Mouse (Mus musculus): Measurements from ENCODE around the gene 1700029P11Rik. TPM values are rescaled to one million over a fixed set of nuclear protein-coding genes. Genes with fewer than 3 reads are reported as not detected.

Gene 1700029P11Rik
- polyA plus RNA-seq, 1 experiment from 2014 or later, result not detected

DNA sequence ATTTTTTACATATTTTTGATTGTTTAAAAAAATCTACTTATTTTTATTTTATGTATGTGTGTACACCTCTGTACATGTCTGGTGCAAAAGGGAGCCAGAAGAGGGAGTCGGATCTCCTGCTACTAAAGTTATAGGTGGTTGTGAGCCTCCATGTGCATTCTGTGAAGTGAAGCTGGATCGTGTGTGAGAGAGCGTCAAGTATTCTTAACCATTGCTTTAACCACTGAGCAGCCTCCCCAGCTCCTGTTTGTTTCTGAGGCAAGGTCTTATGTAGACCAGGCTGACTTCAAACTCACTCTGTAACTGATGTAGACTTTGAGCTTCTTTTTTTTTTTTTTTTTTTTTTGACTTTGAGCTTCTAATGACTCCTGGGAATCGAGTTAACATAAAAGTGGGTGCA lies 37.1 kb downstream of the 1700029P11Rik start:
- no peak for ATAC-seq (ENCODE audit: low FRiP score, low read depth)
- Histone ChIP-seq H3K9ac (no peak overlapping the region), H3K36me3 (peaks cover 19% of the 10 kb centered on the region)

GRCm38 (mm10) chr15:82019288-82019687 lies 38.9 kb downstream of the 1700029P11Rik start:
- H3K4me2 ChIP-seq (replicated peaks), result no peak overlapping the region
- no peak for ATAC-seq (ENCODE audit: low FRiP score, low read depth)
- no peak overlapping the region for H3K27ac ChIP-seq
- no peak overlapping the region for H3K4me3 ChIP-seq
- H3K36me3 ChIP-seq, result peaks cover 37% of the 10 kb centered on the region
- no peaks in the 10 kb centered on the region for H3K27me3 ChIP-seq (replicated peaks)
- H3K4me1 ChIP-seq, result peaks cover 13% of the 10 kb centered on the region
- no peaks in the 10 kb centered on the region for H3K9me3 ChIP-seq
- 89% methylated on average over 3 of the region's 3 CpGs for WGBS
- no peak overlapping the region for H3K9ac ChIP-seq

More for the DNA sequence above, 37.1 kb downstream of the 1700029P11Rik start:
- H3K9me3 ChIP-seq, result no peaks in the 10 kb centered on the region
- no peak overlapping the region for H3K27ac ChIP-seq
- no peaks in the 10 kb centered on the region for H3K27me3 ChIP-seq (replicated peaks)
- no peak overlapping the region for H3K4me2 ChIP-seq (replicated peaks)
- 81% methylated on average over 4 of the region's 4 CpGs for WGBS
- peaks cover 13% of the 10 kb centered on the region for H3K4me1 ChIP-seq
- no peak overlapping the region for H3K4me3 ChIP-seq

- H3K9ac ChIP-seq, result no peak overlapping the region
- H3K27ac ChIP-seq, result no peak overlapping the region
- no peaks in the 10 kb centered on the region for H3K27me3 ChIP-seq (replicated peaks)
- peaks cover 68% of the 10 kb centered on the region for H3K36me3 ChIP-seq
- ATAC-seq (ENCODE audit: low FRiP score, low read depth), result no peak
- no peak overlapping the region for H3K4me3 ChIP-seq
- 92% methylated on average over 13 of the region's 13 CpGs for WGBS
- no peaks in the 10 kb centered on the region for H3K4me1 ChIP-seq
- H3K4me2 ChIP-seq (replicated peaks), result no peak overlapping the region
- no peaks in the 10 kb centered on the region for H3K9me3 ChIP-seq
Measured at GRCm38 (mm10) chr15:82022535-82023088, 42.3 kb downstream of the 1700029P11Rik start.

DNA sequence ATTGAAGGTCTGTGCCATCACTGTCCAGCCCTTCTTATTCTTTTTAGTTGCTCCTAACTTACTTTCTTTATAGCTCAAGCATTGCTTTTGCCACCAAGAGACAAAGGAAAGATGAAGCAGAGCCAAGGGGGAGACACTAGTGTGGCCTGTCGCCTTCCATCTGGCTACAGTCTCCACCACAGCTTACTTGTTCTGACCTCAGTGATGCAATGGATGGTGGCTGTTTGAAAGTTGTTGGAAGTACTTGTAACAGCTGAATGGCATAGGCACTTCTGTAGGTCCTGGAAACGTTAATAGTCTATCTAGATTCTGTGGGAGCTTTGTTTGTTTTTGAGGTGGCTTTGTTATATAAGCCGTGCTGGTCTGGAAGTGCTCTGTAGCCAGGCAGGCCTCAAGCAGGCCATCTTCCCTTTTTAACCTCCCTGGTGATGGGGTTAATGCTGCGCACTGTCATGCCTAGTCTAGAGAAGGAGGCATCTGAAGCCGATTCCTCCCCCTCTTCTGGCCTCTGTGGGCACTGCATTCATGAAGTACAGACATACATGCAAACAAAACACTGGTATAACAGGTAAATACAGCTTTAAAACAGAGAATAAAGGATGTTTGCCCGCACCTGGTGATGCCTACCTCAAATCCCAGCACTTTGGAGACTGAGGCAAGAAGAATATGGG lies 43.8 kb downstream of the 1700029P11Rik start:
- no peak overlapping the region for H3K4me3 ChIP-seq
- peaks cover 79% of the 10 kb centered on the region for H3K36me3 ChIP-seq
- H3K4me2 ChIP-seq (replicated peaks), result no peak overlapping the region
- no peaks in the 10 kb centered on the region for H3K9me3 ChIP-seq
- H3K9ac ChIP-seq, result no peak overlapping the region
- H3K4me1 ChIP-seq, result no peaks in the 10 kb centered on the region
- H3K27ac ChIP-seq, result no peak overlapping the region
- 93% methylated on average over 6 of the region's 6 CpGs for WGBS
- ATAC-seq (ENCODE audit: low FRiP score, low read depth), result no peak
- H3K27me3 ChIP-seq (replicated peaks), result no peaks in the 10 kb centered on the region

DNA sequence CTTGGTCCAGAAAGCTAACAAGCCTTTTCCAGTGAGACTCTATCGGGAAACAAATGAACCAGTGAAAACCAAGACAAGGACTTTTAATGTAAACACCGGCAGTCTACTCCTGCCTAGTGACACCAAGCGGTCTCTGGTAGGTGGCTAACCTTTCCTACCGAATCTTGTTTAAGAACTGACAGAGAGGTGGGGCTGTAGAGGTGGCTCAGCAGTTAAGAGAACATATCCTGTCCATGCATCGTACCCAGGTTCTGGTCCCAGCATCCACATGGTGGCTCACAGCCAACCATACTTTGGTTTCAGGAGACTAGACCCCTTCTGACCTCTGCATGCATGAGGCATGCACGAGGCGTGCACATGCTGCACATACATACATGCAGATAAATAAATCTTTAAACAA lies 46.9 kb downstream of the 1700029P11Rik start:
- Histone ChIP-seq H3K27me3 (replicated peaks) (no peaks in the 10 kb centered on the region), H3K36me3 (peaks cover 94% of the 10 kb centered on the region)
- WGBS, result 94% methylated on average over 7 of the region's 7 CpGs

GRCm38 (mm10) chr15:82027726-82028125 lies 47.4 kb downstream of the 1700029P11Rik start:
- H3K4me2 ChIP-seq (replicated peaks), result no peak overlapping the region
- no peak for ATAC-seq (ENCODE audit: low FRiP score, low read depth)
- H3K4me3 ChIP-seq, result no peak overlapping the region
- no peak overlapping the region for H3K9ac ChIP-seq
- H3K36me3 ChIP-seq, result peaks cover 93% of the 10 kb centered on the region
- no peak overlapping the region for H3K27ac ChIP-seq
- WGBS, result 90% methylated on average over 7 of the region's 7 CpGs
- H3K27me3 ChIP-seq (replicated peaks), result no peaks in the 10 kb centered on the region
- no peaks in the 10 kb centered on the region for H3K9me3 ChIP-seq
- no peaks in the 10 kb centered on the region for H3K4me1 ChIP-seq

More for the DNA sequence above, 46.9 kb downstream of the 1700029P11Rik start:
- ATAC-seq (ENCODE audit: low FRiP score, low read depth), result no peak
- H3K4me3 ChIP-seq, result no peak overlapping the region
- H3K27ac ChIP-seq, result no peak overlapping the region
- no peak overlapping the region for H3K9ac ChIP-seq
- no peaks in the 10 kb centered on the region for H3K9me3 ChIP-seq
- no peaks in the 10 kb centered on the region for H3K4me1 ChIP-seq
- H3K4me2 ChIP-seq (replicated peaks), result no peak overlapping the region

Other genes with a start within 250 kb of the 1700029P11Rik start
- 40.3 and 48.3 TPM in 2 replicates for gene Zc3h7b, start 235.5 kb upstream of the 1700029P11Rik start, polyA plus RNA-seq (2016; fragmentation: Nextera tagmentation; extraction: Ambion mirVana)
- gene Rangap1, start 235.0 kb upstream of the 1700029P11Rik start, polyA plus RNA-seq (2016; fragmentation: Nextera tagmentation; extraction: Ambion mirVana), result 134 and 140 TPM in 2 replicates
- gene Tef, start 178.1 kb upstream of the 1700029P11Rik start, polyA plus RNA-seq (2016; fragmentation: Nextera tagmentation; extraction: Ambion mirVana), result 23.2 and 24.9 TPM in 2 replicates
- gene Tob2, start 121.7 kb upstream of the 1700029P11Rik start, polyA plus RNA-seq (2016; fragmentation: Nextera tagmentation; extraction: Ambion mirVana), result 21.6 and 21.7 TPM in 2 replicates
- 123 and 126 TPM in 2 replicates for gene Phf5a, start 108.6 kb upstream of the 1700029P11Rik start, polyA plus RNA-seq (2016; fragmentation: Nextera tagmentation; extraction: Ambion mirVana)
- 213 TPM in 2 replicates for gene Aco2, start 108.2 kb upstream of the 1700029P11Rik start, polyA plus RNA-seq (2016; fragmentation: Nextera tagmentation; extraction: Ambion mirVana)
- gene Polr3h, start 54.3 kb upstream of the 1700029P11Rik start, polyA plus RNA-seq (2016; fragmentation: Nextera tagmentation; extraction: Ambion mirVana), result 61.8 and 73.1 TPM in 2 replicates
- gene Csdc2, start 43.8 kb upstream of the 1700029P11Rik start, polyA plus RNA-seq (2016; fragmentation: Nextera tagmentation; extraction: Ambion mirVana), result 60.8 and 64.8 TPM in 2 replicates
- gene Pmm1, start 19.6 kb upstream of the 1700029P11Rik start, polyA plus RNA-seq (2016; fragmentation: Nextera tagmentation; extraction: Ambion mirVana), result 40.1 and 42.0 TPM in 2 replicates
- 52.6 and 53.4 TPM in 2 replicates for gene Xrcc6, start 7.3 kb downstream of the 1700029P11Rik start, polyA plus RNA-seq (2016; fragmentation: Nextera tagmentation; extraction: Ambion mirVana)
- 42.9 and 48.5 TPM in 2 replicates for gene Desi1, start 53.3 kb downstream of the 1700029P11Rik start, polyA plus RNA-seq (2016; fragmentation: Nextera tagmentation; extraction: Ambion mirVana)
- 188 and 193 TPM in 2 replicates for gene Snu13, start 67.1 kb downstream of the 1700029P11Rik start, polyA plus RNA-seq (2016; fragmentation: Nextera tagmentation; extraction: Ambion mirVana)
- 0.04 TPM in 1 of 2 replicates, not detected in the other for gene 4930407I10Rik, start 78.6 kb downstream of the 1700029P11Rik start, polyA plus RNA-seq (2016; fragmentation: Nextera tagmentation; extraction: Ambion mirVana)
- gene Mei1, start 89.5 kb downstream of the 1700029P11Rik start, polyA plus RNA-seq (2016; fragmentation: Nextera tagmentation; extraction: Ambion mirVana), result 0.05 and 0.08 TPM in 2 replicates
- gene Ccdc134, start 147.4 kb downstream of the 1700029P11Rik start, polyA plus RNA-seq (2016; fragmentation: Nextera tagmentation; extraction: Ambion mirVana), result 17.8 and 20.3 TPM in 2 replicates
- 238 and 239 TPM in 2 replicates for gene Srebf2, start 166.6 kb downstream of the 1700029P11Rik start, polyA plus RNA-seq (2016; fragmentation: Nextera tagmentation; extraction: Ambion mirVana)
- gene Shisa8, start 232.3 kb downstream of the 1700029P11Rik start, polyA plus RNA-seq (2016; fragmentation: Nextera tagmentation; extraction: Ambion mirVana), result 0.29 and 0.46 TPM in 2 replicates
- 0.10 and 0.22 TPM in 2 replicates for gene Tnfrsf13c, start 243.8 kb downstream of the 1700029P11Rik start, polyA plus RNA-seq (2016; fragmentation: Nextera tagmentation; extraction: Ambion mirVana)